Mouse (Mus musculus): ENCODE data around the gene Ptdss2. TPM values are rescaled to one million over a fixed set of nuclear protein-coding genes. Genes with fewer than 3 reads are reported as not detected.

The Ptdss2 gene
- polyA plus RNA-seq, 1 experiment from 2014 or later = 70.7 TPM

DNA sequence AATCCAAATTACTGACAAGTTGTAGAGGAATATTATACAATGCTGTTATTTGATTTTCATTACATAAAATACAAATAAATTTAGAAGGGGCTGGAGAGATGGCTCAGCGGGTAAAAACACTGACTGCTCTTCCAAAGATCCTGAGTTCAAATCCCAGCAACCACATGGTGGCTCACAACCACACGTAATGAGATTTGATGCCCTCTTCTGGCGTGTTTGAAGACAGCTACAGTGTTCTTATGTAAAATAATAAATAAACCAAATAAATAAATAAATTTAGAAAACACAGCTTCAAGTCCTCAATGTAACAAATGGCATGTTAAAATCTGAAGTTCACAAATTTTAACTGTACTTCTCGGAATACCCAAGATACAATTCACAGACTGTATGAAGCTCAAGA is 52.9 kb downstream of the Ptdss2 start:
- WGBS = 81% methylated on average over 4 of the region's 4 CpGs
- H3K4me1 ChIP-seq (ENCODE audit: control insufficient read depth, insufficient read depth, low read length) = peaks cover 8% of the 10 kb centered on the region

DNA sequence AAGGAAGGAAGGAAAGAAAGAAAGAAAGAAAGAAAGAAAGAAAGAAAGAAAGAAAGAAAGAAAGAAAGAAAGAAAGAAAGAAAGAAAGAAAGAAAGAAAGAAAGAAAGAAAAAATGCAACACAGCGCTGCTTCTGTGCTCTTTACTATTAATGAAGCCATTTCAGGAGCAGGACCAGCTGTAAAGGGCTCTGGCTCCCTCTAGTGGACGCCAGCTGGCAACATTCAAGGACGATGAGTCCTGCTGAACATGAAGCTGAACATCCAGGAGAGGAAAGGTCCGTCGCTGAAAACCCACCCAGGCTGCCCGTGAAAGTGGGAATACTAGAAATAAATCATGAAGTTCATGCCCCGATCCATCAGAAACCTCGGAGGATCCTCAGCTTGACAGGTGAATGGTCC is 54.0 kb downstream of the Ptdss2 start:
- H3K4me3 ChIP-seq (ENCODE audit: low read depth, low read length) = no peak overlapping the region

More for the DNA sequence above, 52.9 kb downstream of the Ptdss2 start:
- H3K27ac ChIP-seq (ENCODE audit: low read depth, low read length) = no peak overlapping the region
- H3K27me3 ChIP-seq (ENCODE audit: control insufficient read depth, insufficient read depth, low read length) = no peaks in the 10 kb centered on the region
- no peak overlapping the region for H3K4me2 ChIP-seq
- DNase-seq (ENCODE audit: low spot score, missing footprints) (no peak), ATAC-seq (ENCODE audit: low FRiP score) (no peak)
- no peak overlapping the region for H3K4me3 ChIP-seq (ENCODE audit: low read depth, low read length)
- no peak overlapping the region for H3K9ac ChIP-seq (ENCODE audit: low read length)
- H3K36me3 ChIP-seq (ENCODE audit: control insufficient read depth, insufficient read depth, low read length) = no peaks in the 10 kb centered on the region
- no peaks in the 10 kb centered on the region for H3K9me3 ChIP-seq (ENCODE audit: control insufficient read depth, low read length)

DNA sequence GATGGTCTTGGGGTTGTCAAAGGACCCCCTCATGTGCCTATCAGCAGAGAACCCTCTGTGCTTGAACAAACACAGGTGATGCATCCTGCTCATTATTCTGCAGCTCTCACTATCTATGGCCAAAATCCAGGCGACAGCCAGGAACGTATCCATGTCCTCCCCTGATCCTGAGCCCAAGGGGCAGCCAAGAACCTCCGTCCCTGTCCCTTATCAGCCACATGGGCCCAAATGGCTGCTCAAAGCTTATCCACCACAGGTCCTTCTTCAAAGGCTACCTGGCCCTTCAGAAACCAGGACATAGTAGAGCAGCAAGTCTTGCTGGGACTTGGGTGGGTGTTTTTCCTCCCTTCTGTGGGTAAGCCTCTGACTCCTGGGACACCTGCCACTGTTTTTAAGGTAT is 66.0 kb downstream of the Ptdss2 start:
- no peak for DNase-seq (ENCODE audit: low spot score, missing footprints)
- H3K4me1 ChIP-seq (ENCODE audit: control insufficient read depth, insufficient read depth, low read length) = peaks cover 8% of the 10 kb centered on the region
- H3K9ac ChIP-seq (ENCODE audit: low read length) = no peak overlapping the region
- no peaks in the 10 kb centered on the region for H3K9me3 ChIP-seq (ENCODE audit: control insufficient read depth, low read length)
- H3K4me3 ChIP-seq (ENCODE audit: low read depth, low read length) = no peak overlapping the region
- H3K27me3 ChIP-seq (ENCODE audit: control insufficient read depth, insufficient read depth, low read length) = no peaks in the 10 kb centered on the region
- H3K36me3 ChIP-seq (ENCODE audit: control insufficient read depth, insufficient read depth, low read length) = peaks cover 4% of the 10 kb centered on the region; the same call in 1 of the 2 replicates
- no peak overlapping the region for H3K27ac ChIP-seq (ENCODE audit: low read depth, low read length)
- H3K4me2 ChIP-seq = no peak overlapping the region
- ATAC-seq (ENCODE audit: low FRiP score) = no peak
- WGBS = 88% methylated on average over 3 of the region's 3 CpGs

More for the DNA sequence above, 54.0 kb downstream of the Ptdss2 start:
- Histone ChIP-seq H3K4me2 (no peak overlapping the region), H3K27me3 (ENCODE audit: control insufficient read depth, insufficient read depth, low read length) (no peaks in the 10 kb centered on the region), H3K4me1 (ENCODE audit: control insufficient read depth, insufficient read depth, low read length) (peaks cover 8% of the 10 kb centered on the region), H3K9ac (ENCODE audit: low read length) (no peak overlapping the region), H3K27ac (ENCODE audit: low read depth, low read length) (no peak overlapping the region), H3K9me3 (ENCODE audit: control insufficient read depth, low read length) (no peaks in the 10 kb centered on the region), H3K36me3 (ENCODE audit: control insufficient read depth, insufficient read depth, low read length) (no peaks in the 10 kb centered on the region)
- WGBS = 3% methylated on average over 8 of the region's 8 CpGs
- no peak for ATAC-seq (ENCODE audit: low FRiP score)
- DNase-seq (ENCODE audit: low spot score, missing footprints) = peak; percentile 95

DNA sequence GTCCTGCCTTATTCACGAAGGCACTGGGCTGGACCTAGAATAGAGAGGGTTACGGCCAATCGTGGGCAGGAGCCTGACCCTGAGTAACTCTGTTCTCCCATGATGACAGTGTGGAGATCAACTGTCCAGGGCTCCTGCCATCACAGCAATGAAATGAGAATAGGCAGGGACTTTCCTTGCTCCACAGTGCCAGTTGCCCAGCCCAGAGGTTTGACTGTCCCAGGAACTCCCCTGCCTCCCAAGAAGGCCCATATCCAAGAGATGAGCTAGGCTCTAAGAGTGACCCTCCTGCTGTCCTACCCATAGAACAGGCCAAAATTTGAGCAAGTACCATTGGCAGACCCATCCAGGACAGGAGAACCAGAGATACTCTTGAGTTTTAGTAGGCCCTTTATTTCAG is 66.6 kb downstream of the Ptdss2 start:
- H3K27ac ChIP-seq (ENCODE audit: low read depth, low read length) = no peak overlapping the region
- H3K4me2 ChIP-seq = no peak overlapping the region
- ATAC-seq (ENCODE audit: low FRiP score) (no peak), DNase-seq (ENCODE audit: low spot score, missing footprints) (no peak)
- WGBS = 89% methylated on average over 3 of the region's 3 CpGs
- H3K9ac ChIP-seq (ENCODE audit: low read length) = no peak overlapping the region
- no peaks in the 10 kb centered on the region for H3K27me3 ChIP-seq (ENCODE audit: control insufficient read depth, insufficient read depth, low read length)
- H3K4me1 ChIP-seq (ENCODE audit: control insufficient read depth, insufficient read depth, low read length) = peaks cover 8% of the 10 kb centered on the region
- no peaks in the 10 kb centered on the region for H3K9me3 ChIP-seq (ENCODE audit: control insufficient read depth, low read length)
- H3K4me3 ChIP-seq (ENCODE audit: low read depth, low read length) = no peak overlapping the region
- H3K36me3 ChIP-seq (ENCODE audit: control insufficient read depth, insufficient read depth, low read length) = peaks cover 4% of the 10 kb centered on the region; the same call in 1 of the 2 replicates

DNA sequence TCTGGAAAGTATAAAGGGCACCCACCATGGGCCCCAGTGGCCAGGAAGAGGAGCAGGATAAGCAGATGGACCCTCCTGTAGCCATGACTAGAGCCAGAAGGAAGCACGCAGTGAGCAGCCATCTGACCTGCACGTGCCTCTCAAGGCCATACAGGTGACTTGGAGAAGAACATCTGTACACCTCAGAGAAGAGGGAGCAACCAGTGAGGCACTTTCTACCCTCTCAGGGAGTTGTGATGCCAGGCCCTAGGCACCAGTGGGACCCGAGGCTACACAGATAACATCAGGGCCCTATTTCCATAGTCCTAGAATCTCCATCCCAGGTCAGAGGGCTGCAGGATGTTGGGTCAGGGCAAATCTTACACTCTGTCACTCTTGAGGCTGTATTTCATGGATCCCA is 68.0 kb downstream of the Ptdss2 start:
- WGBS = 84% methylated on average over 3 of the region's 3 CpGs

DNA sequence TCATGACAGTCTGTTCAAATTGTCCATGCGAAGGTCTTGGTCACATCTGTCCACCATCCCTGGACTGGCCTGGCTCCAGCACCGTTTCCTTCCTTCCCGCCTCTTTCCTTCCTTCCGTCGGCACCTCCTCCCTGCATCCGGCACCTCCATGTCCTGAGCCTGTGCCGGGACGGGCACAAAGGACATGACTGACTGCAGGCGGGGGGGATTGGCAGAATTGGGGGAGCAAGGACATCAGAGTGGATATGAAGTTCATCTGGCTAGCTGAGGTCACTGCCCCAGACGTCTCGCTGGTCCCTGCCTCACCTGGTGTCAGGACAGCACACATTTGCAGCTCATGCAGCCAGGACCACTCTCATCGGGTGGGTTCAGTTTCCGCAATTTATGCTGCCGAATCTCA is 68.9 kb downstream of the Ptdss2 start:
- no peak overlapping the region for H3K9ac ChIP-seq (ENCODE audit: low read length)
- no peaks in the 10 kb centered on the region for H3K9me3 ChIP-seq (ENCODE audit: control insufficient read depth, low read length)
- no peak for ATAC-seq (ENCODE audit: low FRiP score)

More for the DNA sequence above, 68.0 kb downstream of the Ptdss2 start:
- no peak for ATAC-seq (ENCODE audit: low FRiP score)
- Histone ChIP-seq H3K4me2 (no peak overlapping the region), H3K9ac (ENCODE audit: low read length) (no peak overlapping the region), H3K9me3 (ENCODE audit: control insufficient read depth, low read length) (no peaks in the 10 kb centered on the region), H3K4me1 (ENCODE audit: control insufficient read depth, insufficient read depth, low read length) (peaks cover 9% of the 10 kb centered on the region), H3K4me3 (ENCODE audit: low read depth, low read length) (no peak overlapping the region), H3K27me3 (ENCODE audit: control insufficient read depth, insufficient read depth, low read length) (no peaks in the 10 kb centered on the region), H3K27ac (ENCODE audit: low read depth, low read length) (no peak overlapping the region), H3K36me3 (ENCODE audit: control insufficient read depth, insufficient read depth, low read length) (peaks cover 4% of the 10 kb centered on the region; the same call in 1 of the 2 replicates)
- DNase-seq (ENCODE audit: low spot score, missing footprints) = no peak

DNA sequence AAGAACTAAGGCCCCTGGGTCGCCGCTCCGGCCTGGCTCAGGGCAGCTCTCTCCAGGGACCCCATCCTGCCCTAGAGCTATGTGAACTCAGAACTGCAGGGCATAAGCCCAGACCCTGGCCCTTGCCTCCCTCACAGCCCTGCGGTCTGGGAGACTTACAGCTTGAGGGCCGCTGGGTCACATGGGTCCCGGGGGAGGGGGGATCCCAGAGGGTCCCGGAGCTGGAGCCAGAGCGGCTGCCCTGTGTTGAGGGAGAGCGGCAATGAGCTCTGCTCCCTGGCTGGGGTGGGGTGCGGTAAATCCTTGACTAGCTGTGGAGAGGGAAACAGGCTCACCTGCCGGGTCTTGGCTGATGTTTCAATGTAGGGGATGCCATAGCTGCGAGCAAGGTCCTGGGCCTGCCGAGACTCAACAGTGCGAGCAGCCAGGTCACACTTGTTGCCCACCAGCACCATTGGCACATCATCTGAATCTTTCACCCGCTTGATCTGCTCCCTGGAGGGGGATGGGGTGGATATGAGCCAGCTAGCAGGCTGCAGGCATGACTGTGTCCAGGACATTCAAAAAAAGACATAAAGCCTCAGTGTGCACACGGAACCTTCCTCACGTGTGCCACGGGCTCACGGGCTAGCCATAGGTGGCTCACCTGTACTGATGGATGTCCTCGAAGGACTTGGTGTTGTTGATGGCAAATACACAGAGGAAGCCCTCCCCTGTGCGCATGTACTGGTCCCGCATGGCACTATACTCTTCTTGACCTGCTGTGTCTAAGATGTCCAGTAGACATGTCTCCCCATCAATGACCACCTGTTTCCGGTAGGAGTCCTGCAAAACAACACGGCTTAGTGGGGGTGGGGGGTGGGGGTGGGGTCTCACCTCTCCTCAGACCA is 69.9 kb downstream of the Ptdss2 start:
- H3K27ac ChIP-seq (ENCODE audit: low read depth, low read length) = no peak overlapping the region
- H3K4me1 ChIP-seq (ENCODE audit: control insufficient read depth, insufficient read depth, low read length) = peaks cover 10% of the 10 kb centered on the region
- peak overlapping the region; percentile 92; the same call in 1 of the 2 replicates for H3K4me3 ChIP-seq (ENCODE audit: low read depth, low read length)
- ATAC-seq (ENCODE audit: low FRiP score) = no peak
- WGBS = 91% methylated on average over 24 of the region's 24 CpGs
- H3K9ac ChIP-seq (ENCODE audit: low read length) = no peak overlapping the region
- H3K9me3 ChIP-seq (ENCODE audit: control insufficient read depth, low read length) = no peaks in the 10 kb centered on the region
- H3K27me3 ChIP-seq (ENCODE audit: control insufficient read depth, insufficient read depth, low read length) = no peaks in the 10 kb centered on the region
- DNase-seq (ENCODE audit: low spot score, missing footprints) = peak; percentile 47
- peak overlapping the region; percentile 99; the same call in 1 of the 2 replicates for H3K4me2 ChIP-seq
- H3K36me3 ChIP-seq (ENCODE audit: control insufficient read depth, insufficient read depth, low read length) = peaks cover 4% of the 10 kb centered on the region; the same call in 1 of the 2 replicates

More for the DNA sequence above, 68.9 kb downstream of the Ptdss2 start:
- no peak overlapping the region for H3K4me2 ChIP-seq
- H3K36me3 ChIP-seq (ENCODE audit: control insufficient read depth, insufficient read depth, low read length) = peaks cover 4% of the 10 kb centered on the region; the same call in 1 of the 2 replicates
- H3K27ac ChIP-seq (ENCODE audit: low read depth, low read length) = no peak overlapping the region
- H3K27me3 ChIP-seq (ENCODE audit: control insufficient read depth, insufficient read depth, low read length) = no peaks in the 10 kb centered on the region
- WGBS = 95% methylated on average over 14 of the region's 14 CpGs
- H3K4me3 ChIP-seq (ENCODE audit: low read depth, low read length) = no peak overlapping the region
- DNase-seq (ENCODE audit: low spot score, missing footprints) = peak; percentile 17
- H3K4me1 ChIP-seq (ENCODE audit: control insufficient read depth, insufficient read depth, low read length) = peaks cover 10% of the 10 kb centered on the region

DNA sequence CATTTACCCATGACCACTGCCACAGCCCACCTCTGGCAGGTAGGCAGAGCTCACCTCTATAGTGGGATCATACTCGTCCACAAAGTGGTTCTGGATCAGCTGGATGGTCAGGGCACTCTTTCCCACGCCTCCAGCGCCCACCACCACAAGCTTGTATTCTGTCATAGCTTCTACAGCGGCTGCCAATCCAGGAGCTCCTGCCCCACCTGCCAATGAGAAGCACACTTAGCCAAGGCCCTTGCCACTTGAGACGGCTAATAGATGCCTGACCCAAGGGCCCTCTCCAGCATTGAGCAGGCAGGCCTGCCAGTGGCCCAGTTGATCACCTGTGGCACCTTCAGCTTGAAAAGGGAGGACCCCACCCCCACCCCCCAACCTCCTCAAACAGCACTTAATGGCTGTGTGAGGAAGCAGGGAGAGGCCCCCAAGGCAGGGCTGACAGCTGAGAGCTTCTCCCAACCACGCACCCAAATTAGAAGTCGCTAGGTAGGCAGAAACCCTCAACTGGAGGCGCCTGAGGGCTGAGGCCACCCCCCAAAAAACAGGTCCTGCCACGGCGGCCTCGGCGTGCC is 70.7 kb downstream of the Ptdss2 start:
- no peak overlapping the region; the same call in 1 of the 2 replicates for H3K27ac ChIP-seq (ENCODE audit: low read depth, low read length)
- 30% methylated on average over 12 of the region's 12 CpGs for WGBS

DNA sequence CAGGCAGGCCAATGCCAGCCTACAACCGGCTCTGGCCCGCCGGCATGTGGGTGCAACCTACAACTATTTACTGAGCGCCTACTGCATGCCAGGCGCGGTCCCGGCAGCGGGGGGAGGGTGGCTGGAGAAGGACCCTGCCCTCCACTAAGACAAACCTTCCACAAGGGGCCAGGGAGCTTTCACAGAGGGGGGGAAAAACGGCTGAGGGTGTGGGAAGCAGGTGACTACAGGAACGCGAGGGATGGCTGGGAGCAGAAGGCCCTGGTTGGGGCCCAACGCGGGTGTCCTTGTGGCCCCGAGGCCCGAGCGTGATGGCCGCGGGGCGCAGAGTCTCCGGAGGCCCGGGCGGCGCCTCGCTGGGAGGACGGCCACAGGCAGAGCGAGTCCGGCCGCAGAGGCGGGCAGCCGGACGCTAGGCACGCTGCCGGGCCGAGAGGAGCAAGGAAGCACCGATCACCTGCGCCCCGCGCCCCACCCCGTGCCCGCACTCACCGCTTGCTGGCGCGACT is 71.2 kb downstream of the Ptdss2 start:
- H3K27me3 ChIP-seq (ENCODE audit: control insufficient read depth, insufficient read depth, low read length) = no peaks in the 10 kb centered on the region
- under 1% methylated on average over 29 of the region's 43 CpGs for WGBS
- H3K27ac ChIP-seq (ENCODE audit: low read depth, low read length) = peak overlapping the region; percentile 61
- H3K9ac ChIP-seq (ENCODE audit: low read length) = peak overlapping the region; percentile 78
- peak overlapping the region; percentile 99 for H3K4me2 ChIP-seq
- H3K4me3 ChIP-seq (ENCODE audit: low read depth, low read length) = peak overlapping the region; percentile 92
- ATAC-seq (ENCODE audit: low FRiP score) (no peak), DNase-seq (ENCODE audit: low spot score, missing footprints) (peak; percentile 92)
- peaks cover 4% of the 10 kb centered on the region; the same call in 1 of the 2 replicates for H3K36me3 ChIP-seq (ENCODE audit: control insufficient read depth, insufficient read depth, low read length)
- no peaks in the 10 kb centered on the region for H3K9me3 ChIP-seq (ENCODE audit: control insufficient read depth, low read length)
- H3K4me1 ChIP-seq (ENCODE audit: control insufficient read depth, insufficient read depth, low read length) = peaks cover 10% of the 10 kb centered on the region

More for the DNA sequence above, 70.7 kb downstream of the Ptdss2 start:
- Histone ChIP-seq H3K36me3 (ENCODE audit: control insufficient read depth, insufficient read depth, low read length) (peaks cover 4% of the 10 kb centered on the region; the same call in 1 of the 2 replicates), H3K4me3 (ENCODE audit: low read depth, low read length) (peak overlapping the region; percentile 92), H3K27me3 (ENCODE audit: control insufficient read depth, insufficient read depth, low read length) (no peaks in the 10 kb centered on the region), H3K9ac (ENCODE audit: low read length) (peak overlapping the region; percentile 78), H3K4me2 (peak overlapping the region; percentile 99), H3K9me3 (ENCODE audit: control insufficient read depth, low read length) (no peaks in the 10 kb centered on the region), H3K4me1 (ENCODE audit: control insufficient read depth, insufficient read depth, low read length) (peaks cover 10% of the 10 kb centered on the region)
- no peak for DNase-seq (ENCODE audit: low spot score, missing footprints)
- ATAC-seq (ENCODE audit: low FRiP score) = no peak

Data from midbrain, embryonic 11.5 days (tissue).